Mouse (Mus musculus): Measurements from ENCODE around the gene Cox19. TPM values are rescaled to one million over a fixed set of nuclear protein-coding genes. Genes with fewer than 3 reads are reported as not detected.
A peak's percentile ranks its signal among the peaks of the same experiment; 100 is the strongest.

Gene Cox19
- total and polyA plus RNA-seq, 3 experiments = 53.0 to 73.2 TPM; not detected in 1

DNA sequence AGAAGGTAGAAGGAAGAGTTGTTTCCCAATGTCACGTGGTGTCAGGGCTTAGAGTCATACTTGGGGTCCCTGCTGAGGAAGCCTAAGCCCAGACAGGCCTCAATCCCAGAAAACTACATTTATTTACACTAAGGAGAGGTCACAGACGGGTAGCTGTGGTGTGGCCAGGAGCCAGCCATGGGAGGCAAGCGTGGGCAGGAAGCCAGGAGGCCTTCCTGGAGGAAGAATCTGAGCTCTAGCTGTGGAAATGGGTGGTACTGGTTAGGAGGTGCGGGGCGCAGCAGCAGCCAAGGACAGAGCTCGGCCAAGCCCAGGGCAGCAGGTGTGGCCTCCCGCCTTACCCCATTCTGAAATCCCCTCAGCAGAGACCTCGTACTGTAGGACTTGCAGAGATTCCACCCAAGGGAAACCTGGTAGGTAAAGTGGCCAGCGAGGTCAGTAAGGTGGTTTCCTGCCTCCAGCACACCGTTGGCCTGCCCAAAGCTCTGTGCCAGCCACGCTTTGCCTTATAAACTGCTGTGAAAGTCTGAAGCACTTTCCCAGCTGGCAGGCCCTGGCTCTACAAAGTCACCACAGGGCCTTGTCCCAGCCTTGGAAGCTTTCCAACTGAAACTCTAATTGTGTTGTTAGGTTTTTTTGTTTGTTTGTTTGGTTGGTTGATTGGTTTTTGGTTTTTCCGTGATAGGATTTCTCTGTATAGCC is 36.1 kb downstream of the Cox19 start:
- peaks cover 0 to 2% of the 10 kb centered on the region in 2 experiments; a peak in 2 of 4 replicates for H3K36me3 ChIP-seq (ENCODE audit: control insufficient read depth in 1 of 2, insufficient read depth in 2 of 2, low read length in 2 of 2)
- TF ChIP-seq RCOR1 (IDR thresholded peaks at IDR 0.05; ENCODE audit: low read depth, low read length) (no peak), POLR2AphosphoS5 (IDR thresholded peaks at IDR 0.05; ENCODE audit: borderline replicate concordance, low read depth, low read length) (no peak), GATA1 (IDR thresholded peaks at IDR 0.05; ENCODE audit: low read depth, low read length) (no peak), EP300 (IDR thresholded peaks at IDR 0.05; ENCODE audit: low read depth in 1 of 2, low read length in 2 of 2) (no peak), POLR2A (IDR thresholded peaks at IDR 0.05; ENCODE audit: control insufficient read depth in 1 of 2, insufficient read depth in 1 of 2, low read depth in 1 of 2, low read length in 2 of 2, poor library complexity in 1 of 2) (no peak)
- no peak for DNase-seq (ENCODE audit: low read depth, low spot score)
- H3K4me3 ChIP-seq (ENCODE audit: control insufficient read depth in 1 of 2, insufficient read depth in 1 of 2, low read depth in 2 of 2, low read length in 2 of 2) = no peak overlapping the region
- peaks cover 0 to 2% of the 10 kb centered on the region in 2 experiments; a peak in 1 of 4 replicates for H3K4me1 ChIP-seq (ENCODE audit: control insufficient read depth in 1 of 2, insufficient read depth in 2 of 2, low read length in 2 of 2)
- no peaks in the 10 kb centered on the region for H3K27me3 ChIP-seq (ENCODE audit: control insufficient read depth in 1 of 2, insufficient read depth in 2 of 2, low read length in 2 of 2)
- no peak overlapping the region for H3K27ac ChIP-seq (ENCODE audit: control insufficient read depth, low read depth, low read length)
- no peak overlapping the region for H3K9ac ChIP-seq (ENCODE audit: control insufficient read depth, low read depth, low read length, poor library complexity, severe bottlenecking)
- no peaks in the 10 kb centered on the region for H3K9me3 ChIP-seq (replicated peaks; ENCODE audit: insufficient read depth, low read length)
- 0 out of 2 replicates have a peak, but pooled peaks cover 3% of the 10 kb centered on the region for H3K79me2 ChIP-seq (ENCODE audit: control insufficient read depth, insufficient read depth, low read length, poor library complexity)

DNA sequence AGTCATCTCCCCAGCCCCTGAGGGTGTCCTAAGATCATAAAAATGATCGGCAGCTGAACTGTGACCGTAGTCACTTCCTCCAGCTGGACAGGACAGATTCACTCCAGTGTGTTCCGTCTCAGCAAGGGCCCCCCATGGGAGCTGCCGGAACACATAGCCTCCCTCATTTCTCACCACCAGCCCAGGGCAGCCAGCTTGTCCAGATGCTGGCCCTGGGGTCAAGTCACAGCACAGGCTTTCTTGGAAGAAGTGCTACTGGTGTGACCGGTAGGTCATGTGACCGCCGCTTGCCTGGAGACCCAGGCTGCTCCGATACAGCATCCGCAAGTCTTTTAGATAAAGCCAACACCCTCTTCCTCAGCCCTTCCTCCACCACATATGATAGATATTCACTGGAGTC is 37.7 kb downstream of the Cox19 start:
- no peaks in the 10 kb centered on the region for H3K27me3 ChIP-seq (ENCODE audit: control insufficient read depth in 1 of 2, insufficient read depth in 2 of 2, low read length in 2 of 2)
- no peak overlapping the region for H3K9ac ChIP-seq (ENCODE audit: control insufficient read depth, low read depth, low read length, poor library complexity, severe bottlenecking)
- no peak overlapping the region for H3K27ac ChIP-seq (ENCODE audit: control insufficient read depth, low read depth, low read length)
- H3K4me1 ChIP-seq (ENCODE audit: control insufficient read depth in 1 of 2, insufficient read depth in 2 of 2, low read length in 2 of 2) = peaks cover 0 to 4% of the 10 kb centered on the region in 2 experiments; a peak in 1 of 4 replicates
- H3K4me3 ChIP-seq (ENCODE audit: control insufficient read depth in 1 of 2, insufficient read depth in 1 of 2, low read depth in 2 of 2, low read length in 2 of 2) = no peak overlapping the region
- TF ChIP-seq TAL1 (IDR thresholded peaks at IDR 0.05; ENCODE audit: low read length) (no peak), USF1 (IDR thresholded peaks at IDR 0.05; ENCODE audit: low read depth, low read length) (0 out of 2 replicates have a peak, but pooled peaks have one; percentile 33)
- peaks cover 5% of the 10 kb centered on the region; the same call in 1 of the 2 replicates for H3K79me2 ChIP-seq (ENCODE audit: control insufficient read depth, insufficient read depth, low read length, poor library complexity)
- peaks cover 0 to 6% of the 10 kb centered on the region in 2 experiments; a peak in 2 of 4 replicates for H3K36me3 ChIP-seq (ENCODE audit: control insufficient read depth in 1 of 2, insufficient read depth in 2 of 2, low read length in 2 of 2)
- DNase-seq (ENCODE audit: low read depth, low spot score) = no peak
- H3K9me3 ChIP-seq (replicated peaks; ENCODE audit: insufficient read depth, low read length) = no peaks in the 10 kb centered on the region

DNA sequence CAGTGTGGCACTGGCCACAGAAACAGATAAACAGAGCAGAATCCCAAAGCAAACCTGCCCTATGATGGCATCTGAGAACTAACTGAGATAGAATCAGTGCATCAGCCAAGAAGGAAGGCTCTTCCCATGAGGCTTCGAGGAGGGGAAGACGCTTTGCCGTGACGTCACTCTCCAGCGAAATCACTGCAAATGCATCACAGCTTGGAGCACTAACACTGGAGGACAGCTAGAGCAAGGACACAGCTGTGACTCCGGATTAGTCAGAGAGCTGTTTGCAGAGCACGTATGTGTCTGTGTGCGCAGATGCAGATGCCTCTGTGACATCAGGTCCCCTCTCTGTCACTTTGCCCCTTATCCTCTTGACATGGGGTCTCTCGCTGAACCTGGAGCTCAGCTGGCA is 39.4 kb downstream of the Cox19 start:
- H3K79me2 ChIP-seq (ENCODE audit: control insufficient read depth, insufficient read depth, low read length, poor library complexity) = peaks cover 7% of the 10 kb centered on the region; the same call in 1 of the 2 replicates
- no peaks in the 10 kb centered on the region for H3K9me3 ChIP-seq (replicated peaks; ENCODE audit: insufficient read depth, low read length)
- no peaks in the 10 kb centered on the region for H3K27me3 ChIP-seq (ENCODE audit: control insufficient read depth in 1 of 2, insufficient read depth in 2 of 2, low read length in 2 of 2)
- H3K36me3 ChIP-seq (ENCODE audit: control insufficient read depth in 1 of 2, insufficient read depth in 2 of 2, low read length in 2 of 2) = peaks cover 0 to 6% of the 10 kb centered on the region in 2 experiments; a peak in 2 of 4 replicates
- no peak overlapping the region for H3K27ac ChIP-seq (ENCODE audit: control insufficient read depth, low read depth, low read length)
- H3K9ac ChIP-seq (ENCODE audit: control insufficient read depth, low read depth, low read length, poor library complexity, severe bottlenecking) = no peak overlapping the region
- TF ChIP-seq ZMIZ1 (IDR thresholded peaks at IDR 0.05; ENCODE audit: low read depth, low read length) (no peak), UBTF (IDR thresholded peaks at IDR 0.05; ENCODE audit: borderline replicate concordance, insufficient read depth, low read depth, low read length) (no peak), BHLHE40 (IDR thresholded peaks at IDR 0.05; ENCODE audit: borderline replicate concordance, low read depth, low read length) (no peak), GATA1 (IDR thresholded peaks at IDR 0.05; ENCODE audit: low read depth, low read length) (no peak), ELF1 (IDR thresholded peaks at IDR 0.05; ENCODE audit: low read depth, low read length) (no peak), USF2 (IDR thresholded peaks at IDR 0.05; ENCODE audit: borderline replicate concordance in 1 of 2, insufficient read depth in 1 of 2, low read depth in 1 of 2, low read length in 2 of 2) (no peak), MEF2A (IDR thresholded peaks at IDR 0.05; ENCODE audit: extremely low read depth, insufficient replicate concordance, low read depth, low read length, poor library complexity, severe bottlenecking) (no peak), MYC (IDR thresholded peaks at IDR 0.05; ENCODE audit: low read depth, low read length) (no peak), HCFC1 (IDR thresholded peaks at IDR 0.05; ENCODE audit: low read depth, low read length) (no peak), MAX (IDR thresholded peaks at IDR 0.05; ENCODE audit: low read length) (no peak), RAD21 (IDR thresholded peaks at IDR 0.05; ENCODE audit: low read depth, low read length) (no peak)
- no peak overlapping the region for H3K4me3 ChIP-seq (ENCODE audit: control insufficient read depth in 1 of 2, insufficient read depth in 1 of 2, low read depth in 2 of 2, low read length in 2 of 2)
- H3K4me1 ChIP-seq (ENCODE audit: control insufficient read depth in 1 of 2, insufficient read depth in 2 of 2, low read length in 2 of 2) = peaks cover 0 to 4% of the 10 kb centered on the region in 2 experiments; a peak in 1 of 4 replicates
- DNase-seq (ENCODE audit: low read depth, low spot score) = no peak
